Mouse (Mus musculus): ENCODE measurements around the gene Rnf5.

- TF ChIP-seq FLI1 (IDR thresholded peaks at IDR 0.05; ENCODE audit: low read length) (no peak), GATA1 (IDR thresholded peaks at IDR 0.05; ENCODE audit: borderline replicate concordance, low read length) (no peak)
These were observed 11.5 kb downstream of the Rnf5 start for GRCm38 (mm10) chr17:34591994-34592375.

Data from megakaryocyte, embryonic 14.5 days (primary cell).